Comparison of ENCODE assay signal across 16 mouse cellular contexts in genomic region chr2:165850826-165851225, GRCm38 (mm10). TPM values are rescaled to one million over a fixed set of nuclear protein-coding genes. Genes with fewer than 3 reads are reported as not detected.
DNase-seq lines count a peak whose midpoint lies in the region; ATAC-seq and TF ChIP-seq lines count a peak whose summit lies in the region.
"Had no signal": no experiment of that assay in that cellular context is flagged by ENCODE, and none has a peak within 500 bp of the region (broad histone marks: within the 10 kb centered on the region; RNA-seq: fewer than 3 reads in every experiment).

No protein-coding gene starts in this region.

- H3K4me2 ChIP-seq in heart, embryonic 11.5 days, result no peak overlapping the region
- no peak overlapping the region for H3K4me2 ChIP-seq in limb, embryonic 15.5 days
- H3K4me2 ChIP-seq: neural tube, embryonic 12.5 days had no signal

- TF ChIP-seq CTCF in left cerebral cortex, adult 2 months (IDR thresholded peaks at IDR 0.05), result no peak
- no peak for TF ChIP-seq CTCF in bone marrow, adult 2 months (IDR thresholded peaks at IDR 0.05; ENCODE audit: control insufficient read depth, insufficient read depth, low read length)

- ATAC-seq in heart, embryonic 11.5 days (replicated peaks; ENCODE audit: insufficient number of reproducible peaks, low FRiP score, low TSS enrichment), result no peak
- no peak for ATAC-seq in limb, embryonic 15.5 days (ENCODE audit: insufficient number of reproducible peaks, low FRiP score, low TSS enrichment, low read depth)
- ATAC-seq: CD4-positive, CD25-positive, alpha-beta regulatory T cell, adult 4 months; inflammation-experienced regulatory T-cells, adult 6 months had no signal

- intact Hi-C loops in left cerebral cortex, adult 2 months (cut with DNase I), result no loop called here

- WGBS in heart, embryonic 11.5 days (ENCODE audit: insufficient replicate concordance), result 79% methylated on average over 6 of the region's 6 CpGs
- 52% methylated on average over 6 of the region's 6 CpGs for WGBS in bone marrow, adult 2 months
- WGBS in limb, embryonic 15.5 days, result 53% methylated on average over 6 of the region's 6 CpGs

- no peaks in the 10 kb centered on the region for H3K9me3 ChIP-seq in heart, embryonic 11.5 days (replicated peaks; ENCODE audit: control insufficient read depth, low read length)
- H3K9me3 ChIP-seq in limb, embryonic 15.5 days, result no peaks in the 10 kb centered on the region
- H3K9me3 ChIP-seq: megakaryocyte, embryonic 14.5 days; neural tube, embryonic 12.5 days had no signal

- H3K36me3 ChIP-seq in heart, embryonic 11.5 days (ENCODE audit: control insufficient read depth, insufficient read depth, low read length), result peaks cover 8% of the 10 kb centered on the region
- peaks cover 38% of the 10 kb centered on the region for H3K36me3 ChIP-seq in limb, embryonic 15.5 days

- H3K4me3 ChIP-seq in heart, embryonic 11.5 days (ENCODE audit: low read depth, low read length), result no peak overlapping the region
- no peak overlapping the region for H3K4me3 ChIP-seq in left cerebral cortex, adult 2 months
- no peak overlapping the region for H3K4me3 ChIP-seq in bone marrow, adult 2 months (replicated peaks; ENCODE audit: control insufficient read depth, low read depth, low read length)
- no peak overlapping the region for H3K4me3 ChIP-seq in limb, embryonic 15.5 days
- H3K4me3 ChIP-seq: megakaryocyte, embryonic 14.5 days; neural tube, embryonic 12.5 days had no signal

- TF ChIP-seq POLR2A in bone marrow, adult 2 months (IDR thresholded peaks at IDR 0.05; ENCODE audit: borderline replicate concordance, control insufficient read depth, low read depth, low read length), result no peak

- no peak for DNase-seq in heart, adult 9 months (ENCODE audit: low spot score in 2 of 2)
- DNase-seq in left cerebral cortex, adult 2 months (ENCODE audit: extremely low spot score in 1 of 2, low spot score in 2 of 2), result no peak
- no peak for DNase-seq in left cerebral cortex, adult 9 months (ENCODE audit: low spot score in 2 of 2)
- DNase-seq in spleen, adult 18-20 months, result no peak
- no peak for DNase-seq in embryo, embryonic 9.5 days (ENCODE audit: extremely low spot score)
- DNase-seq: cerebellum, postnatal 25 days; kidney, postnatal 36 days; right cerebral cortex, postnatal 14 days had no signal

- peaks cover 64% of the 10 kb centered on the region for H3K4me1 ChIP-seq in heart, embryonic 11.5 days (ENCODE audit: control insufficient read depth, insufficient read depth, low read length)
- H3K4me1 ChIP-seq in bone marrow, adult 2 months (ENCODE audit: control insufficient read depth, insufficient read depth, low read length), result peaks cover 14% of the 10 kb centered on the region
- H3K4me1 ChIP-seq in limb, embryonic 15.5 days, result peaks cover 61% of the 10 kb centered on the region

- H3K9ac ChIP-seq in heart, embryonic 11.5 days (ENCODE audit: low read depth, low read length), result no peak overlapping the region
- H3K9ac ChIP-seq in limb, embryonic 15.5 days, result no peak overlapping the region
- H3K9ac ChIP-seq: liver, embryonic 14.5 days; neural tube, embryonic 12.5 days had no signal

- H3K27me3 ChIP-seq in heart, embryonic 11.5 days (ENCODE audit: control insufficient read depth, insufficient read depth, low read length), result no peaks in the 10 kb centered on the region
- no peaks in the 10 kb centered on the region for H3K27me3 ChIP-seq in limb, embryonic 15.5 days
- H3K27me3 ChIP-seq: megakaryocyte, embryonic 14.5 days; neural tube, embryonic 12.5 days had no signal

- H3K27ac ChIP-seq in heart, embryonic 11.5 days (ENCODE audit: low read depth, low read length), result peak overlapping the region; percentile 58
- peak overlapping the region; percentile 77 for H3K27ac ChIP-seq in left cerebral cortex, adult 2 months
- peak overlapping the region; percentile 80; the same call in 1 of the 2 replicates for H3K27ac ChIP-seq in bone marrow, adult 2 months (ENCODE audit: control insufficient read depth, insufficient read depth, low read depth, low read length, poor library complexity)
- peak overlapping the region; percentile 80 for H3K27ac ChIP-seq in limb, embryonic 15.5 days
- H3K27ac ChIP-seq: liver, embryonic 14.5 days had no signal

RNA-seq across cellular contexts. Expression of gene Zmynd8, which starts 48.0 kb away (rescaled TPM):
- 39.6 and 47.6 TPM in 2 replicates for polyA plus RNA-seq in heart, embryonic 11.5 days (2014; fragmentation: Nextera tagmentation; extraction: Ambion mirVana)
- total RNA-seq in left cerebral cortex, adult 2 months (2021), result 100 to 1,000 TPM; 182 to 188 TPM
- polyA plus RNA-seq in bone marrow, adult 2 months (2011; ENCODE audit: insufficient read depth, insufficient read length, low replicate concordance, missing spikeins), result 34.1 and 75.2 TPM in 2 replicates
- polyA plus RNA-seq in limb, embryonic 15.5 days (2015; fragmentation: Nextera tagmentation; extraction: Ambion mirVana), result 40.4 and 52.2 TPM in 2 replicates
